Mouse (Mus musculus): ENCODE results near the gene Gimap8. TPM values are rescaled to one million over a fixed set of nuclear protein-coding genes. Genes with fewer than 3 reads are reported as not detected.

Gimap8 gene
- 100 to 1,000 TPM; 131 to 163 TPM for total RNA-seq (2023)

DNA sequence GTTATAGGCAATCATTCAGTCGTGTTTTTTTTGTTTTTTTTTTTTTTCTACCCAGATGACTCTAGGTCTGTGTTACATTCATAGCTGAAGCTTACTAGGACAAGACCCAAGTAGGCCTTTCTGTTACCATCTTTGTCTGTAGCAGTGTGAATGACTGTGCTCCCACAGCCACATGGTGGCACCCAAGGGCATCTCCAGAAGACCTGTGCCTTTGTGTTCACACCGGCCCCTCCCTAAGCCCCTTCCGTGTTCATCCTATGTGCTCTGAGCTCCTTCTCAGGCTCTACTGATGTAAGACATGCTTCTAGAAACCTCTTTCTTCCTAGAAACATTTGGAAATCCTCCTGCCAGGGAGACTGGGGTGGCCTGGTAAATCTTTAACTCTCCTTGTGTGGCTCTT, at the start of gene Gimap8:
TSS of gene Gimap8 (plus strand) at position 240 of the 400 bp plus-strand sequence.

DNA sequence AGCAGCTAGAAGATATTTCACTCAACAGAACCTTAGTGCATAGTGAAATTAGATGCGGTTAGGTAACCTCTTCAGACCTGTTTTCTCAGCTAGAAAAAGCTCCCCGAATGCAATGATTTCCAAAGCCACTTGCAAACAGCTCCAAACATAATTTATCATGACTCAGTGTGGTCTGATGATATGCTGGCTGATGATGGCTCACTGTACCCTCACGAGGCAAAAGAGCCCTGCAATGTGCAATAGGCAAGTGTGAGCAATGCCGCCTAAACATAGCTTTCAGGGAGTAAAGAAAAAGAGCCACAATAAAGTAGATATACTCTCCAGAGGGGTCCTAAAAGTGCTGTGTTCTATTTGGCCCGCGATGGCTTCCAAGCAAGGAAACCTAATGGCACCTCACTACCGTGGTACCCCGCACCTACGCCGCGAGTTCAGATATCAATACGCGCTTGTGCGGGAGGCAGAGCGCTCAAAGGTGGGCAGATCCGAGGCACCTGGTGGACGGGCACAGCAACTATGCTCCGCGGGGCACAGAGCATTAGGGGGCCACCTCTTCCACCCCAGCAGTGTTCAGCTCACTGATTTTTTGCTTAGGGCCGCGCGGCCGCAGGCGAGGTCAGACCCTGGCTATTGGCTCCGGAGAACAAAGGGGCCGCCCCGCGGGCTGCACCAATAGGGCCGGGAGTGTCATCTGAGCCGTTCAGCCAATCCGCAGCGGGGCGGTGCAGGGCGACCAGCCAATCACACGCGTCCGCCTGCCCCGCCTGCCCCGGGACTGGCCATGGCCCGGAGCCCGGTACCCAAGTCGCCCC, 45.6 kb upstream of the Gimap8 start, which contains the start of gene Zfp775:
TSS of gene Zfp775 (plus strand) at position 793 of the 809 bp plus-strand sequence.

DNA sequence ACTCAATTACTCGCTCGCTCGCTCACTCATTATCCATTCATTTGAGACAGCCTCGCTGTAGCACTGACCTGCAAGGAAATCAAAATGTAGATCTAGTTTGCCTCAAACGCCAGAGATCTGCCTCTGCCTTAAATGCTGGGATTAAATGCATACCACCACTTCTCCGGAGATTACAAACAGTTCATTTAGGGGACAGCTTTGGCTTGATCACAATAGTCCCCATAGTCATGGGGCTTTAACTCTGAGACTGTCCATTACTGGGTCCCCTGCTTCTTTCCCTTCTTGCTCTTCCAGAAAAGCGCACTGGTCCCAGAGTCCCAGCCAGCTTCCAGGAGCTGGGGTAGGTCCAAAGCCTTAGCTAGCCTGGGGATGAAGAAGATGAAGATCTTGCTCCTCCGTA, 20.6 kb upstream of the Gimap8 start, which contains the start of gene AI854703:
TSS of gene AI854703 (plus strand) at position 301 of the 400 bp plus-strand sequence.

DNA sequence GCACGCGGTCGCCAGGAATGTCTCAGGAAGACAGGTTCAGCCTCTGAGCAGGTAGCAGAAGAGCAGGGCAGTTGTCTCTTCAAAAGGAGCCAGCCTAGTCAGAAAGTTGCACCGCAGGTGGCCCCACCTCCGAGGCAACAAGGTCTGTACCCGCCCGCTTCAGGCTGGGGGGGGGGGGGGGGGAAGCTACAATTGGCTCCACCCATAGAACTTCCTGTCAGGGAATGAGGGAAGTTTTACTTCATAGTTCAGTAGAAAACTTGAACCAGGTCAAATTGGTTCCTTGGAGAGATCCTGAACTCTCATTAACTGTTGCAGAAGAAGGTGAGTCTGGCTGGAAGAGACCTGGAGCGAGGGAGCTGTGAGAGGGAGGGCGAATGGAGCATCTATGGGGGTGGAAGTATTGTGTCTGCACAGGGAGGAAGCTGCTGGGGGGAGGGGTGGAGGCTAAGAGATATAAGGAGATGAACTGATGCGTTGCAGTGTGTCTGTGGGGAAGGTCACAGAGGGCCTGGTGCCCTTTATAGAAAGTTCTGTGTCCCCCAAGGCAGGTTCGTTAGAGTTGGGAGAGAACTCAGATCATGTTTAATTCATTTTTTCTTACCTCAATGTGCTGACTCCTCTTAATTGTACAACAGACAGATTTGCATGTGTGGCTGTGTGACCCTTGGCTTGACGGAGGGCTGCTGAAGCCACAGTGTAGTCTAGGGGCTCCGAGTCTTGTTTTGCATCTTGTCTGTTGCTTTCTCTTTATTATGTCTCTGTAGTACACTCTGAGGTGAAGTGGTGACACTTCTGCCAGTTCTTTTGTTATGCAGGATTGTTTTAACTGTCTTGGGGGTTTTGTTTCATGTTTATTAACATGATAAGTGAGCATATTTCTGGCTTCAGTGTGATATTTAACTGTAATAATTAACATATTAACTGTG, 29.2 kb downstream of the Gimap8 start, which contains the start of gene Gimap9:
TSS of gene Gimap9 (plus strand) at position 199 of the 929 bp plus-strand sequence.

DNA sequence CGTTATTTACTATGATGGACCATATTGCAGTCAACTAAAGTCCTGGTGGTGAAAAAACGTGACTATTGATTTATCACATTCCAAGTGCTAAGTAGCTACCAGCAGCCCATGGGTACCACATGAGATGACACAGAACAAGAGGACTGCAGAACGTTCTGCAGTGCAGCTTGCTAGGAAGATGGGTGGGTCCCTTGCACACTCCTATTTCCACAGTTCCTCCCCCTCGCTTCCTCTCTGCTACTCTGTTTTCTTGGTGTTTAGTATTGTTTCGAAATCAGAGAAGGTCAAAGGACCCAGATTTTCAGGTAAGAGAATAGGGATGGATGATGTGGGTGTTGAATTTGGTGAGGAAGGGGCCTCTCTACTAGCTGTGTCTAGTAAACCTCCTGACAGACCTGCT, 37.3 kb downstream of the Gimap8 start, which contains the start of gene Gimap4:
TSS of gene Gimap4 (plus strand) at position 231 of the 400 bp plus-strand sequence.

Other genes with a start within 250 kb of the Gimap8 start
- gene Zfp467, start 201.4 kb upstream of the Gimap8 start, total RNA-seq (2023): 10 to 100 TPM in 1 of 2 experiments, 1 to 10 TPM in 1; 5.2 to 10.3 TPM
- gene Sspo, start 199.0 kb upstream of the Gimap8 start, total RNA-seq (2023): under 1 TPM; 0.50 TPM
- 1 to 10 TPM in 1 of 2 experiments, under 1 TPM in 1; 0.92 to 1.3 TPM for gene Atp6v0e2, start 109.6 kb upstream of the Gimap8 start, total RNA-seq (2023)
- 10 to 100 TPM; 47.2 to 48.8 TPM for gene Lrrc61, start 92.4 kb upstream of the Gimap8 start, total RNA-seq (2023)
- gene Rarres2, start 74.4 kb upstream of the Gimap8 start, total RNA-seq (2023): not detected
- gene Gm45021, start 57.6 kb upstream of the Gimap8 start, total RNA-seq (2023): not detected
- gene Repin1, start 53.4 kb upstream of the Gimap8 start, total RNA-seq (2023): 1 to 10 TPM; 2.0 to 2.4 TPM
- gene Gm44965, start 53.3 kb upstream of the Gimap8 start, total RNA-seq (2023): 1 to 10 TPM in 1 of 2 experiments, not detected in 1; 2.6 TPM
- gene Zfp775, start 45.2 kb upstream of the Gimap8 start, total RNA-seq (2023): 1 to 10 TPM; 4.7 to 5.6 TPM
- gene AI854703, start 20.5 kb upstream of the Gimap8 start, total RNA-seq (2023): 1 to 10 TPM in 1 of 2 experiments, under 1 TPM in 1; 0.92 to 1.3 TPM
- 100 to 1,000 TPM; 123 to 132 TPM for gene Gimap9, start 28.9 kb downstream of the Gimap8 start, total RNA-seq (2023)
- gene Gimap4, start 37.3 kb downstream of the Gimap8 start, total RNA-seq (2023): 100 to 1,000 TPM; 291 to 421 TPM
- gene Gimap6, start 61.0 kb downstream of the Gimap8 start, total RNA-seq (2023): 1,000 to 10,000 TPM; 1,277 to 1,347 TPM
- gene Gm28053, start 71.4 kb downstream of the Gimap8 start, total RNA-seq (2023): 10 to 100 TPM; 10.8 to 18.8 TPM
- gene Gimap7, start 71.4 kb downstream of the Gimap8 start, total RNA-seq (2023): 10 to 100 TPM; 40.2 to 63.2 TPM
- 100 to 1,000 TPM; 142 to 153 TPM for gene Gimap1, start 91.8 kb downstream of the Gimap8 start, total RNA-seq (2023)
- 100 to 1,000 TPM; 137 to 160 TPM for gene Gimap5, start 99.0 kb downstream of the Gimap8 start, total RNA-seq (2023)
- 100 to 1,000 TPM; 434 to 577 TPM for gene Gimap3, start 123.6 kb downstream of the Gimap8 start, total RNA-seq (2023)
- gene Tmem176a, start 193.7 kb downstream of the Gimap8 start, total RNA-seq (2023): 1 to 10 TPM; 3.5 to 8.8 TPM
- gene Tmem176b, start 194.3 kb downstream of the Gimap8 start, total RNA-seq (2023): 10 to 100 TPM in 1 of 2 experiments, 1 to 10 TPM in 1; 8.7 to 10.5 TPM
- not detected for gene Aoc1, start 225.7 kb downstream of the Gimap8 start, total RNA-seq (2023)

Data from T-cell, adult 66 days (primary cell).